Mouse (Mus musculus): ENCODE data around the gene Gm8024.
"Not testable (repeated sequence)": the region's sequence is repeated elsewhere in the genome, so short reads cannot be mapped to it uniquely, and the experiment has no call there.

The Gm8024 gene

DNA sequence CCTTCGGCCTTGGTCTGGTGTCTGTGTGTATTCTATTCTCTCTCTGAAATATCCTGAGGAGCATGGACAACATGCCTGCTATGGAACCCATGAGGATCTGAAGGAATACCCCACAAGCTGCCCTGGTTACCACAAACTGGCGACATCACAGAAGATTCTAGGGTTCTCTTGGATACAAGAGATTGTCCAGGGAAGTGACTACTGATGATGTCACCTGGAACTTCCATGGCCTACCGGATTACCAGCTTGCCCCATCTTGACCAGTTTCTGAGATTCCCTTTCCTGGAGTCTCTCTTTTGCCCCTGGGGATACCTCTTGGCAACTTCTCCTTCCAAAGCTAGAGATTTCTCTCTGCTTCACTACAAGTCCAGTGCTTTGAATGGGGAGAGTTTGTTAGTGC lies at the start of gene Gm8024:
Gene Gm8024, minus strand, starts transcription at position 101 of the 400 bp plus-strand sequence.
- DNase-seq, result not testable (repeated sequence)

DNA sequence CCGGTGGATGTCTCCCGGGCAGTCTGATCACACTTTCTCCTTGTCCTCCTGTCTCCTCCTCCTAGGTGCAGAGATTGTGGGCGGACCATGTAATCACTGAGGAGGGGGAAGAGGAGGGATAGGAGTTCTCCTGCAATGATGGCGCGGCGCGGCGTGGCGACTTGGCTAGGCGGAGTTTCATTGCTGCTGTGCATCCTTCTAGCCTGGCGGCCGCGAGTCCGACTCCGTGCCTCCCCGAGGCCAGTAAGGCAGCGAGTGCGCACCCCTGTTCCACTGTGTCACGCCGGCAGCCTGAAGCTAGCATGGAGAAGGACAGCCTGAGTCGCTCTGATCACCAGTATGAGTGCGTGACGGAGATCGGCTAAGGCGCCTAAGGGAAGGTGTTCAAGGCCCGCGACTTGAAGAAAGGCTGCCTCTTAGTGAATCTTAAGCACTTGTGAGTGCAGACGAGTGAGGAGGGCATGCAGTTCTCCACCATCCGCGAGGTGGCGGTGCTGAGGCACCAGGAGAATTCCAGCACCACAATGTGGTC lies 19.2 kb upstream of the Gm8024 start:
- DNase-seq, result peak; percentile 9 to 34

DNA sequence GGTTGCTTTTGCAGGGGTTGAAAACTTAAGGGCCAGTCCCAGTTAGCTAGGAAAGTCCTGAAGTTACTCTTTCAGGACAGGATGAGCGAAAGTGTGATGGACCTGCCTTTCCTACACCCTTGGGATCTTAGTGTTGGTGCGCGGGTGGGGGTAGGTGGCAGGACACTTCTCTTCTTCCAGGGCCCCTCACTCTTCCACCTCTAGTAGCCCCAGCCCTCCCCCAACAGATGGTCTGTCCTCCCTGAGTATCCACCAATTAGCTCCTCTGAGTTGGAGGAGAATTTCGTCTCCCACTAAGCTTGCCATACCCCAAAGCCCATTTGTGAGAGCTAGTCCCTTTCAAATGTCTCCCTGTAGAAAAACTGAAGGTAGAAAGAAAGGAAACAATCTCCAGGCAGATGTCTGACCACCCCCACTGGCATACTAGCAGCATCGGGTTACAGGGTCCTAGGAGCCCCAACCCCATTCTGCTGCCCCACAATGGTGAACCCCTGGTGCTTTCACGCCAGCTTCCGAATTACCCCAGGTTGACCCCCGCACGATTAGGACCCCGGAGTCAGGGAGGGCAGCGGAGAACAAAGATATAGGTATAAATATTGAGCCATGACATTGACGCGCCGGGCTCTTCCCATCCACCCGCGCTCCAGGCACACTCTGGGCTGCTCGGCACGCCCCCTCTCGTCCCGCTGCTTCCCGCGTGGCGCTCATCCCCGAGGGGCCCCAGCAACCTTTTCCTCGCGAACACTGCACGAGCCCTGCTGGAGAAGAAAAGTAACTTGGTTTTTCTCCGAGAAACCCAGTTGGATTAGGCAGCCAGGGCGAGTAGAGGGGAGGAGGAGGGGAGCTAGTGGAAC lies 18.5 kb upstream of the Gm8024 start:
- not testable (repeated sequence) for DNase-seq

DNA sequence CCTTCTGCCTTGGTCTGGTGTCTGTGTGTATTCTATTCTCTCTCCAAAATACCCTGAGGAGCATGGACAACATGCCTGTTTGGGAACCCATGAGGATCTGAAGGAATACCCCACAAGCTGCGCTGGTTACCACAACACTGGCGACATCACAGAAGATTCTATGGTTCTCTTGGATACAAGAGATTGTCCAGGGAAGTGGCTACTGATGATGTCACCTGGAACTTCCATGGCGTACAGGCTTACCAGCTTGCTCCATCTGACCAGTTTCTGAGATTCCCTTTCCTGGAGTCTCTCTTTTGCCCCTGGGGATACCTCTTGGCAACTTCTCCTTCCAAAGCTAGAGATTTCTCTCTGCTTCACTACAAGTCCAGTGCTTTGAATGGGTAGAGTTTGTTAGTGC lies 21.8 kb downstream of the Gm8024 start, which contains the start of gene Gm8020:
Gene Gm8020, minus strand, starts transcription at position 101 of the 400 bp plus-strand sequence.
- DNase-seq, result not testable (repeated sequence)

All from kidney, postnatal 25 days (tissue).